Mouse (Mus musculus): ENCODE measurements around the gene Smad6.

DNA sequence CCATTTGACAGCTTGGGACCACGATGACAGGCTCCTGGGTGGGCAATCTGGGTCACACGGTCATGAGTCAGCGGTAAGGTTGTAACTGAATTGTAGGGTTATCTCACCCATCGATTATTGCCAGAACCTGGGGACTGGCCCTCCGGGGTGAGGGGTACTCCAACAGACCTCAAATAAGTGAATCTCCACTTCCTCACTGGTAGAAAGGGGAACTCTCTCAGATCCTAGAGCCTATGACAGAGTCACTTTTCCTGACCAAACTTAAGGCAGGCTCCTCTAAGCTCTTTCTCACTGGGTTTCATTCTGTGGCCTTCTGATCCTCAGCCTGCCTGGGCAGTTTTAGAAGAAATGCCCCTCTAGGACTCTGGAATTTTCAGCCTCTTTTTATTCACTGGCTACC lies 88.8 kb downstream of the Smad6 start:
- TF ChIP-seq CTCF (IDR thresholded peaks at IDR 0.05; ENCODE audit: borderline replicate concordance, insufficient read depth, low read depth, low read length), result no peak
- TF ChIP-seq POLR2A (IDR thresholded peaks at IDR 0.05; ENCODE audit: borderline replicate concordance, insufficient read depth, low read length), result no peak
